Mouse (Mus musculus) cerebellum, adult 9-10 months (tissue): Measurements from ENCODE around the gene Fbxo39.

Experiments used
- DNase-seq: peaks from one replicate; pipeline ENCODE4 v3.0.0; 2022

Gene Fbxo39

GRCm38 (mm10) chr11:72366126-72366525, 51.9 kb downstream of the Fbxo39 start:
- no peak for DNase-seq

- DNase-seq, result no peak
These were observed 53.9 kb downstream of the Fbxo39 start for GRCm38 (mm10) chr11:72367934-72368674.
